Comparison of ENCODE assay signal across 8 mouse cellular contexts in the genomic region with DNA sequence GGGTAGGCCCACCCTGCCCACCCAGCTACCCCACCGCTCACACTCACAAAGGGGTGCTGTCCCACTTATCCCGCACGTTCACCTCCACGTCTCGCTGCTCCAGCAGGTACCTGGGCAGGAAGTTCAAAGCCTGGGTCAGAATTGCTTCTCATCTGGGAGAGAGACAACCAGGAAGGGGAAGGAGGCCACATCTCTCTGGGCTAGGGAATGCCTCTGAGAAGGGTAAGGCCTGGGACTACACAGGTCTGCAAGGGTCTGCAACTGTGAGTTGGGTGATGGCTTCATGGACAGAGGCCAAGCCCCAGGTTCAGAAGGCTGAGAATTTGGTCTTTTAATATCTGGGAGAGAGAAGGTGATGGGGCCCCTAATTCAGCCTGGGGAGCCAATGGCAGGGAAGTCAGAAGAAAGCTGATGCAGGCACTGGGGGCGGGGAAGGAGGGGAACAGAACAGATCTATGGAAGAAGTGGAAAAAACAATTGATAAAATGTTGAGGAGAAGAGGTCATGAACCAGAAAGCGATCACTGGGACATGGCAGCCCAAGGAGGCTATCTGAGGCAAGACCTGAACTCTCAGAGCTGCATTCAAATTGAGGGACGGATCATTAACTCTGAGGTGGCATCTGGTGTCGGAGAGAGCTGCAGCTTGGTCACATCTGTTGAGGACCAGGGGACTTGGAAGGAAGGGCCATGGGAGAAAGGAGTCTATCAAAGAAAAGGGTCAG. TPM values are rescaled to one million over a fixed set of nuclear protein-coding genes. Genes with fewer than 3 reads are reported as not detected.
DNase-seq lines count a peak whose midpoint lies in the region; ATAC-seq and TF ChIP-seq lines count a peak whose summit lies in the region.

No protein-coding gene starts in this region.

- H3K9ac ChIP-seq in hindbrain, embryonic 13.5 days: peak overlapping the region; percentile 91
- peak overlapping the region; percentile 84 for H3K9ac ChIP-seq in midbrain, embryonic 15.5 days

- no peak for DNase-seq in kidney, adult 2 months
- no peak for DNase-seq in kidney, postnatal 4 days
- DNase-seq in thymus, adult 18-20 months: no peak
- no peak for DNase-seq in gastrocnemius, adult 8-10 months (ENCODE audit: low spot score in 2 of 2)

- H3K4me2 ChIP-seq in hindbrain, embryonic 13.5 days: peak overlapping the region; percentile 90
- H3K4me2 ChIP-seq in midbrain, embryonic 15.5 days: peak overlapping the region; percentile 91

- H3K4me1 ChIP-seq in kidney, adult 2 months (ENCODE audit: control insufficient read depth, insufficient read depth, low read length): peaks cover 11% of the 10 kb centered on the region
- peaks cover 5% of the 10 kb centered on the region; the same call in 1 of the 2 replicates for H3K4me1 ChIP-seq in brown adipose tissue, adult 24 weeks (ENCODE audit: control insufficient read depth, insufficient read depth, insufficient read length, low read length)
- H3K4me1 ChIP-seq in hindbrain, embryonic 13.5 days (replicated peaks): peaks cover 37% of the 10 kb centered on the region
- peaks cover 24% of the 10 kb centered on the region for H3K4me1 ChIP-seq in midbrain, embryonic 15.5 days

- no peaks in the 10 kb centered on the region for H3K27me3 ChIP-seq in kidney, adult 2 months (replicated peaks; ENCODE audit: control insufficient read depth, insufficient read depth, low read length)
- no peaks in the 10 kb centered on the region for H3K27me3 ChIP-seq in hindbrain, embryonic 13.5 days
- H3K27me3 ChIP-seq in midbrain, embryonic 15.5 days (replicated peaks): no peaks in the 10 kb centered on the region

- H3K9me3 ChIP-seq in hindbrain, embryonic 13.5 days: no peaks in the 10 kb centered on the region
- no peaks in the 10 kb centered on the region for H3K9me3 ChIP-seq in midbrain, embryonic 15.5 days

- TF ChIP-seq CTCF in kidney, adult 2 months (conservative IDR thresholded peaks at IDR 0.05; ENCODE audit: insufficient read depth, insufficient read length, low read depth, low read length): no peak

- H3K4me3 ChIP-seq in kidney, adult 2 months (ENCODE audit: insufficient read depth, low read depth, low read length): peak overlapping the region; percentile 93
- H3K4me3 ChIP-seq in brown adipose tissue, adult 24 weeks (ENCODE audit: insufficient read depth, low read depth, low read length): peak overlapping the region; percentile 73
- peak overlapping the region; percentile 77 for H3K4me3 ChIP-seq in hindbrain, embryonic 13.5 days
- peak overlapping the region; percentile 92 for H3K4me3 ChIP-seq in midbrain, embryonic 15.5 days

- no peaks in the 10 kb centered on the region for H3K36me3 ChIP-seq in kidney, adult 2 months (ENCODE audit: control insufficient read depth, insufficient read depth, low read length)
- H3K36me3 ChIP-seq in hindbrain, embryonic 13.5 days: peaks cover 65% of the 10 kb centered on the region
- peaks cover 30% of the 10 kb centered on the region for H3K36me3 ChIP-seq in midbrain, embryonic 15.5 days (replicated peaks)

- peak overlapping the region; percentile 81; the same call in 1 of the 2 replicates for H3K27ac ChIP-seq in kidney, adult 2 months (ENCODE audit: insufficient read depth, low read depth, low read length)
- peak overlapping the region; percentile 53; the same call in 1 of the 2 replicates for H3K27ac ChIP-seq in brown adipose tissue, adult 24 weeks (replicated peaks; ENCODE audit: low read depth, low read length)
- H3K27ac ChIP-seq in hindbrain, embryonic 13.5 days: peak overlapping the region; percentile 89
- peak overlapping the region; percentile 85 for H3K27ac ChIP-seq in midbrain, embryonic 15.5 days

- ATAC-seq in hindbrain, embryonic 13.5 days (ENCODE audit: low FRiP score): peak; percentile 1; the same call in 1 of the 2 replicates
- ATAC-seq in midbrain, embryonic 15.5 days (replicated peaks): no peak
- ATAC-seq in megakaryocyte-erythroid progenitor cell, adult 5-6 weeks (replicated peaks; ENCODE audit: low FRiP score, low TSS enrichment, poor library complexity, severe bottlenecking): no peak

- WGBS in kidney, adult 2 months: 48% methylated on average over 9 of the region's 9 CpGs
- WGBS in hindbrain, embryonic 13.5 days: 56% methylated on average over 9 of the region's 9 CpGs
- 53% methylated on average over 9 of the region's 9 CpGs for WGBS in midbrain, embryonic 15.5 days

- TF ChIP-seq POLR2A in kidney, adult 2 months (IDR thresholded peaks at IDR 0.05; ENCODE audit: low read depth, low read length): no peak

RNA-seq across cellular contexts. Expression of gene Abtb1, which starts 0.8 kb away (rescaled TPM):
- polyA plus RNA-seq in kidney, adult 2 months (2012; rRNA removed): 52.8 and 67.8 TPM in 2 replicates
- polyA plus RNA-seq in brown adipose tissue, adult 24 weeks (2012; ENCODE audit: insufficient read depth, insufficient read length, missing spikeins): 8.6 and 12.6 TPM in 2 replicates
- 36.3 and 38.2 TPM in 2 replicates for polyA plus RNA-seq in hindbrain, embryonic 13.5 days (2015; fragmentation: Nextera tagmentation; extraction: Ambion mirVana)
- polyA plus RNA-seq in midbrain, embryonic 15.5 days (2015; fragmentation: Nextera tagmentation; extraction: Ambion mirVana): 40.4 and 42.5 TPM in 2 replicates
- total RNA-seq in megakaryocyte-erythroid progenitor cell, adult 5-6 weeks (2014; fragmentation: Nextera tagmentation): 16.9 and 47.2 TPM in 2 replicates
- 30.6 and 44.0 TPM in 2 replicates for total RNA-seq in megakaryocyte-erythroid progenitor cell, adult 5-6 weeks (2017)
- total RNA-seq in gastrocnemius, adult 8-10 months (2022): 10 to 100 TPM; 21.1 to 25.9 (median 22.0) TPM

RNA-seq across cellular contexts. Expression of gene Podxl2, which starts 33.9 kb away (rescaled TPM):
- polyA plus RNA-seq in kidney, adult 2 months (2012; rRNA removed): 12.5 and 15.7 TPM in 2 replicates
- polyA plus RNA-seq in brown adipose tissue, adult 24 weeks (2012; ENCODE audit: insufficient read depth, insufficient read length, missing spikeins): 1.1 and 1.6 TPM in 2 replicates
- 546 and 595 TPM in 2 replicates for polyA plus RNA-seq in hindbrain, embryonic 13.5 days (2015; fragmentation: Nextera tagmentation; extraction: Ambion mirVana)
- polyA plus RNA-seq in midbrain, embryonic 15.5 days (2015; fragmentation: Nextera tagmentation; extraction: Ambion mirVana): 697 and 723 TPM in 2 replicates
- 6.6 TPM in 1 of 2 replicates, not detected in the other for total RNA-seq in megakaryocyte-erythroid progenitor cell, adult 5-6 weeks (2014; fragmentation: Nextera tagmentation)
- not detected in 2 replicates for total RNA-seq in megakaryocyte-erythroid progenitor cell, adult 5-6 weeks (2017)
- 10 to 100 TPM; 66.1 to 68.8 (median 66.9) TPM for total RNA-seq in gastrocnemius, adult 8-10 months (2022)

RNA-seq across cellular contexts. Expression of gene Mcm2, which starts 57.6 kb away (rescaled TPM):
- 8.9 and 10.2 TPM in 2 replicates for polyA plus RNA-seq in kidney, adult 2 months (2012; rRNA removed)
- polyA plus RNA-seq in brown adipose tissue, adult 24 weeks (2012; ENCODE audit: insufficient read depth, insufficient read length, missing spikeins): 1.7 and 1.8 TPM in 2 replicates
- polyA plus RNA-seq in hindbrain, embryonic 13.5 days (2015; fragmentation: Nextera tagmentation; extraction: Ambion mirVana): 43.0 and 43.7 TPM in 2 replicates
- 24.7 and 28.8 TPM in 2 replicates for polyA plus RNA-seq in midbrain, embryonic 15.5 days (2015; fragmentation: Nextera tagmentation; extraction: Ambion mirVana)
- total RNA-seq in megakaryocyte-erythroid progenitor cell, adult 5-6 weeks (2014; fragmentation: Nextera tagmentation): 175 and 213 TPM in 2 replicates
- 181 and 236 TPM in 2 replicates for total RNA-seq in megakaryocyte-erythroid progenitor cell, adult 5-6 weeks (2017)
- total RNA-seq in gastrocnemius, adult 8-10 months (2022): 1 to 10 TPM; 5.9 to 9.6 (median 7.8) TPM

Comparison
In these comparisons a context has a peak if more than half of its experiments do, and no peak if none do; other contexts are left out.
1. RNA of gene Podxl2, which starts 33.9 kb away (polyA plus RNA-seq): 697 to 723 TPM in midbrain, embryonic 15.5 days and 546 to 595 TPM in hindbrain, embryonic 13.5 days; 12.5 to 15.7 TPM in kidney, adult 2 months and 1.1 to 1.6 TPM in brown adipose tissue, adult 24 weeks; every median in the first group is over 10 times any median in the second.
2. Peak in every context shown above with its lines, with median percentiles within 50 percentile points of each other: H3K27ac ChIP-seq and H3K4me3 ChIP-seq.